Mouse (Mus musculus) 3134 (cell line): ENCODE measurements around the gene Srebf2.

Experiments
- DNase-seq: peaks from one replicate; pipeline ENCODE4 v3.0.0-alpha.2; 2011; ENCODE audit warnings: low spot score; ENCODE audit not compliant: insufficient read length; ENCODE audit errors: extremely low read depth

The Srebf2 gene

GRCm38 (mm10) chr15:82177743-82178290 lies 30.8 kb downstream of the Srebf2 start:
- no peak for DNase-seq

- no peak for DNase-seq
Observed at GRCm38 (mm10) chr15:82181131-82181530, 34.1 kb downstream of the Srebf2 start.

DNA sequence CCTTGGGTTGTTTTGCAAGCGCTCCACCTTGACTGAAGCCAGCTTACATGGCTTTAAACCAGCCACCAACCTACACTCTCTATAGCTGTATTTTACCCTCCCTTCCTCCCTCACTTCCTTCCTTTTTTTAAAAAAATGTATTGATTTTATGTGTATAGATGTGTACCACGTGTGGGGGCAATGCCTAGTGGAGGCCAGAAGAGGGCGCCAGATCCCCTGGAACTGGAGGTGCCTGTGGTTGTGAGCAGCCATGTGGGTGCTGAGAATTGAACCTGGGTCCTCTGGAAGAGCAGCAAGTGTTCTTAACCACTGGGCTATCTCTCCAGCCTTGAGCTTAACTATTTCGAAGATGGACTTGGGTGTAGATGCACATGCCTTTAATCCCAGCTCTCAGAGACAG lies 35.3 kb downstream of the Srebf2 start:
- DNase-seq = no peak

GRCm38 (mm10) chr15:82183596-82183995 lies 36.6 kb downstream of the Srebf2 start:
- DNase-seq = no peak

GRCm38 (mm10) chr15:82184183-82184582 lies 37.2 kb downstream of the Srebf2 start:
- DNase-seq = no peak

- DNase-seq = no peak
Observed at GRCm38 (mm10) chr15:82184656-82185055, 37.7 kb downstream of the Srebf2 start.

GRCm38 (mm10) chr15:82185062-82185783 lies 38.2 kb downstream of the Srebf2 start:
- DNase-seq = no peak

DNA sequence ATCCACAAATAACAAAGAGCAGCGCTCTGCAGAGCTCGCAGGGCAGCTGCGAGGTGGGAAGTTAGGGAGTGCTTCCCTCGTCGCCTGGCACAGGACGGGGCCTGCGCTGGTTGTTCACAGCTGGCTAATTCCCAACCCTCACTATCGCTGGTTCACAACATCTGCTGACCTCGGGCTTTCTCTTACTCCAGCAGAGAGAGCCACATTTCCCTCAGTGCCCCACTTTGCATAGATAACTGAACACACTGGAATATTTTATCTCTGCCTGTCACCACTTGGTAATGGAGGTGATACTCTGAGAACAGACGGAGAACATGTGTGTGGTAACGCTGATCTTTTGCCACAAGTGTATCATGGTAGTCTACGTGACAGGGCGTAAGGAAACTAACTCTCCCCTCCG lies 39.1 kb downstream of the Srebf2 start:
- DNase-seq = no peak

DNA sequence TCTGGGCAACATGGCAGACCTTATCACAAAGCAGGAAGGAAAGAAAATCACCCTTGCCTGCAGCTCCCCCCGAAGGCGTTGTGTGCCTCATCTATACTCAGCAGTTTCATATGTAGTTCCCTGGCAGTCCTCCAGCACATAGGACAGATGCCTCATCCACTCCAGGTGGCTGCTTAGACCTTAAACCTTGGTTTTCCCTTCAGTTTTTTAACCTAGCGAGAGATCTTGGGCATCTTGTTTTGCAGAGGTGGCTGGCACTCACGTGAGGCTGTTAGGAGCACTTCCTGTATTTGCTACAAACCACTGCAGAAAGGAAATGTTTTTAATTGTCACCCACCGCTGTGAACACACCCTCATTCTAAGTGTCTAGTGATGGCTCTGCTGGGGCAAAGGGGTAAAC lies 40.0 kb downstream of the Srebf2 start:
- no peak for DNase-seq

DNA sequence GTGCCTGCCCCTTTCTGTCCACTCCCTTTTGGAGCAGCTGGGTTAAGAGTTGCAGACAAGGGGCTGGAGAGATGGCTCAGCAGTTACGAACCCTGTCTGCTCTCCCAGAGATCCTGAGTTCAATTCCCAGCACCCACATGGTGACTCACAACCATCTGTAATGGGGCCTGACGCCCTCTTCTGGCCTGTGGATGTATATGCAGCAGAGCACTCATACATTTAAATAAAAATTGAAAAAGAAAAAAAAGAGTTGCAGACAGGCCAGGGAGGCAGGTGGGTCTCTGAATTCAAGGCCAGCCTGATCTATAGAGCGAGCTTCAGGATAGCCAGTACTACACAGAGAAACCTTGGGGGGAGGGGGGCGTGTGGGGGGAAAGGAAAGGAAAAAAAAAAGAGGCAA lies 40.4 kb downstream of the Srebf2 start:
- DNase-seq = no peak

DNA sequence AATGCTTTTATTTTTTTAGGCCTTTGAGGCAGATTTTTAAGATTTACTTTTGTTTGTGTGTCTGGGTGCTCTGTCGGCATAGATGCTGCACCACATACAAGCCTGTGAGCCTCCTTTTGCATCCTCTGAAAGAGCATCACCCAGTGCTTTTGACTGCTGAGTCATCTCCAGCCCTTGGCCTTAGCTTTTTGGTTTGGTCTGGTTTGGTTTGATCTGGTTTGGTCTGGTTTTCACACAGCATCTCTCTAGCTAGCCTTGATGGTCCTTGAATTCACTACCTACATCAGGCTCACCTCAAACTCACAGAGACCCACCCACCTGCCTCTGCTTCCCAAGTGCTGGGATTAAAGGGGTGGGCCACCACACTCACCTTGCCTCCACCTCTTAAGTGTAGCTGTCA lies 40.9 kb downstream of the Srebf2 start:
- no peak for DNase-seq

- DNase-seq = no peak
Observed at GRCm38 (mm10) chr15:82188481-82189240, 41.7 kb downstream of the Srebf2 start.

DNA sequence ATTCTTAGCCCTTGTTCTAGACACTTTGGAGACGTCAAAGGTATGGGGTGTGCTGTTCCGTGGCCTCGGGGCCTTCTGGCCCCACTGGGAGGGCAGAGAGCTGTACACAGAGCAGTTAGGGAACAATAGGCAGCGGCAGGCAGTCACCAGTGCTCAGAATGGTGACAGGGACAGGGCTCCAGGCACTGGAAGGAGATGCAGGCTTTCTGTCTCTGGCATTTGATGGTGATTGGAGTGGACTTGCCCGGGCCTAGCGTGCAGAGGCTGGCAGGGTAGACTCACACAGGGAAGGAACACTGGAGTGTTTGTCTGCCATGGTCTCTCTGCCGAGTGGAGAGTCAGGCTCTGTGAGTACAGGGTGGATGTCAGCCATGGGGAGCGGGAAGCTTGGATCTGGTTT lies 45.6 kb downstream of the Srebf2 start:
- no peak for DNase-seq

DNA sequence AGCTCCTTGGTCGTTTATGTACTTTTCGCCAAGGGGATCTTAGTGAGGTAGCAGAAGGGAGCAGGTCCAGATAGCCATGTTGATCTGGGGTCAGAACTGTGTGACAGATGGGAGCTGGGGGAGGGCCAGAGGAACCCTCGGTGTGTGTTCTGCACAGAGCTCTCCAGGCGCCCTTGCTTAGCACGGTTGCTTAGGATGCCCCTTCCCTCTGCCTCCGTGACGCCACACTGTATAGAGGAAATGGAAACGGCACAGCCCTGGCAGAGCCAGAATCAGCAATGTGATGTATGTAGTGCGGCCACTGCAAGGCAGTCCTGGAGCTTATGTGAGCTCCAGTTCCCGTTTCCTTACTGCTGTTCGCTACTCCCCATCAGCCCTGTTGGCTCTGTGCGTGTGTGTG lies 49.3 kb downstream of the Srebf2 start:
- DNase-seq = no peak

DNA sequence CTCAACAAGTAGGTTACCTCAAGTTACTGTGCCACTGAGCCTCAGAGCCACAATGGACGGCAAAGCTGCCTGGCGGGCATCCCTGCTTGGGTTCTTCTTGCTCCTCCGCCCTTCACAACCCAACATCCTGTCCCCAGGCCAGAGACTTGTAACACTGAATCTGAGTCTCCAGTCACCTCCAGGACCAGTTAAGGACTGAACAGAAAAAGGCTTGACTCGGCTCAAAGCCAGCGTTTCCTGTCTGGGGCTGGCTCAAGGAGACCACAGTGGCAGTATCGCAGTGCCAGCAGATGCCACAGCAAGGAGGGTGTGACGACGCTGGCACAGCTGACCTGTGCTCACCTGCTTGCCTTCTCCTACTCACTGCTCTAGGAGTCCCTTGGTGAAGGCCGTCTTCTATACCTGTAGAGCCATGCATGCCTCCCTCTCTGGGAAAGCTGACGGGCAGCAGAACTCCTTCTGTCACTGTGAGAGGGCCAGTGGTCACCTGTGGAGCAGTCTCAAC lies 50.3 kb downstream of the Srebf2 start:
- no peak for DNase-seq

DNA sequence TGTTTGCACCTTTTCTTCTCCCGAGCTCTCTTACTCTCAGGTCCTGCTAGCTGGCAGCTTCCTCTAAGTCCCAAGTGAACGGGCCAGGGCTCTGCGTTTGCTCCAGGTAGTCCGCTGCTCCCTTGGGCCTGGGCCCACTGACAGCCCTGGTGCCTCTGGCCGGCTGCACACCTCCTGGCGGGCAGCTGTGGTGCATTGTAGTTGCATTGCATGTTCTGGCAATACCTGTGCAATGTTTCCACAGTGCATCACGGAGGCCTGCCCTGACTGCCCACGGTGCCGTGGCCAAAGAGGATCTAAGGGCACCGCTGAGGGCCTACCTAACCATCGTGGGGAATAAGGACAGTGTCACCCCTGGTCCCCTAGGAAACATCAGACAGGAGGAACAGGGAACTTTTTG lies 51.0 kb downstream of the Srebf2 start:
- no peak for DNase-seq

DNA sequence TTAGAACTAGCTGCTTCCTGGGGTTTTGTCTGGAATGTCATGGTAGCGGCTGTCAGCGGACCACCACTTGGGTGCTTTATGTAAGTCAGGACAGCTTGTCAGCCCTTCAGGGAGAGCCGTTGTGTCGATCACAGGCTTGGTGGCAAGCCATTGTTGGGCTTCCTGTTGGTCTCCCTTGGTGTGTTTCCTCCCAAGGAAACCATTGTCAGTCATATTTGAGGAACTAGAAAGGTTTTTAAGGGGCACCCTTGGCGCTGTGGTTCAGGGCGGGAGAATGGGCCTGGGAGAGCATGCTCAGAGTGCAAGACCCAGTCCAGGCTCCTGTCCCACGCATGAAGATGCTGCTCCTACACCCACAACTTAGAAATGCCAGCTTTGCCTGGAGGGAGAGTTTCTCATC lies 51.4 kb downstream of the Srebf2 start:
- DNase-seq = no peak

- DNase-seq = no peak
Observed at GRCm38 (mm10) chr15:82199546-82199945, 52.6 kb downstream of the Srebf2 start.

- DNase-seq = no peak
Observed at GRCm38 (mm10) chr15:82202086-82202485, 55.1 kb downstream of the Srebf2 start.

- no peak for DNase-seq
Observed at GRCm38 (mm10) chr15:82203090-82203489, 56.1 kb downstream of the Srebf2 start.

DNA sequence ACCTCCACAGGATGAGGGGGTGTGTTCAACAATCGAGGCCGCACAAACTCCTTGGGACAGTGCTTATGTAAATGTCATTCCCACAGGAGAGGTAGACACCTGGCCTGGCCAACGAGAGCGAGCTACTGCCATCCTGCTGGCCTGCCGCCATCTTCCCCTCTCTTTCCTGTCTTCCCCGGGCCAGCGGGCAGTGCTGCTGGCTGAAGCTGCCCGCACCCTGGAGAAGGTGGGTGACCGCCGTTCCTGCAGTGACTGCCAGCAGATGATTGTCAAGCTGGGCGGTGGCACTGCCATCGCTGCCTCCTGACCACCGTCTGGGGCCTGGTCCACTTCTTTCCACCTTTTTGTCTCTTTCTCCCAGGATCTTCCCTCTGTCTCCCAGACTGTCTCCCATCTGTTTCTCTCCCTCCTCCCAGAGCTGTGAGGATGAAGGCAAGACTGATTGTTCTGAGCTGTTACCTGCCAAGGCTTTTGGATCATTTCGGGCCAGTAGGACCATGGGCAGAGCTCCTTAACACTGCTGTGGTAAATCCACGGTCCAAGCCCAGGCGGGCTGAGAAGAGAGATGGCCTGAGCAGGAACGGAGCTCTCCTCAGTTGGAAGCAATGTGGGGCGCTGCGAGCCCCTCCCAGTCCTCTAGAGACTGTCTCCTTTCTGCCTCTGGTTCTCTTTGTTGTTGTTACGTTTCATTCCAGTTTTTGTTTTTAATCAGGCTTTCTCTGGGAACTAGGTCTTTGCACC lies 56.8 kb downstream of the Srebf2 start:
- DNase-seq = no peak
